Mouse (Mus musculus) lung, embryonic 15.5 days (tissue): ENCODE measurements around the gene Aamdc. TPM values are rescaled to one million over a fixed set of nuclear protein-coding genes. Genes with fewer than 3 reads are reported as not detected.

Experiments used
- ATAC-seq: fragments of 200-750 bp; cut with Nextera tagmentation; 2 replicates; pipeline ENCODE4 v1.8.0; 2017; ENCODE audit warnings: moderate number of reproducible peaks, borderline replicate concordance; ENCODE audit not compliant: low FRiP score, low TSS enrichment; ENCODE audit errors: extremely low read depth
- H3K27ac ChIP-seq: fragments of 300-500 bp; sonication (generic); 2 replicates; pipeline ENCODE4 v1.5.1; 2015; ENCODE audit warnings: moderate library complexity, mild to moderate bottlenecking, inconsistent platforms
- H3K27me3 ChIP-seq: fragments of 300-500 bp; sonication (generic); 2 replicates; pipeline ENCODE4 v1.6.1; 2015; ENCODE audit warnings: inconsistent platforms
- H3K36me3 ChIP-seq: fragments of 300-500 bp; sonication (generic); 2 replicates; pipeline ENCODE4 v1.6.1; 2015; ENCODE audit warnings: inconsistent platforms
- H3K4me1 ChIP-seq: fragments of 300-500 bp; sonication (generic); 2 replicates; pipeline ENCODE4 v1.6.1; 2015; ENCODE audit warnings: inconsistent platforms
- H3K4me2 ChIP-seq: fragments of 300-500 bp; sonication (generic); 2 replicates; pipeline ENCODE4 v1.6.1; 2015; ENCODE audit warnings: inconsistent platforms, mild to moderate bottlenecking, moderate library complexity
- H3K4me3 ChIP-seq: fragments of 300-500 bp; sonication (generic); 2 replicates; pipeline ENCODE4 v1.5.1; 2015; ENCODE audit warnings: mild to moderate bottlenecking, inconsistent platforms
- H3K9ac ChIP-seq: fragments of 300-500 bp; sonication (generic); 2 replicates; pipeline ENCODE4 v1.6.1; 2015; ENCODE audit warnings: inconsistent platforms
- H3K9me3 ChIP-seq: fragments of 300-500 bp; sonication (generic); 2 replicates; pipeline ENCODE4 v1.6.1; 2016; ENCODE audit warnings: inconsistent platforms
- WGBS: fragments of 180-500 bp; shearing (Covaris S2); methylation state at CpG from one replicate; pipeline ENCODE4 v1.1.7; 2015; 5-methylcytosine and 5-hydroxymethylcytosine counted together
- polyA plus RNA-seq: library from polyadenylated mRNA; unstranded; fragments of >200 nt; fragmentation: Nextera tagmentation; extraction: Ambion mirVana; gene quantifications from 2 replicates; pipeline ENCODE4 v1.2.1, GENCODE M21; 2015

Aamdc gene
- 46.4 and 50.2 TPM in 2 replicates for polyA plus RNA-seq

DNA sequence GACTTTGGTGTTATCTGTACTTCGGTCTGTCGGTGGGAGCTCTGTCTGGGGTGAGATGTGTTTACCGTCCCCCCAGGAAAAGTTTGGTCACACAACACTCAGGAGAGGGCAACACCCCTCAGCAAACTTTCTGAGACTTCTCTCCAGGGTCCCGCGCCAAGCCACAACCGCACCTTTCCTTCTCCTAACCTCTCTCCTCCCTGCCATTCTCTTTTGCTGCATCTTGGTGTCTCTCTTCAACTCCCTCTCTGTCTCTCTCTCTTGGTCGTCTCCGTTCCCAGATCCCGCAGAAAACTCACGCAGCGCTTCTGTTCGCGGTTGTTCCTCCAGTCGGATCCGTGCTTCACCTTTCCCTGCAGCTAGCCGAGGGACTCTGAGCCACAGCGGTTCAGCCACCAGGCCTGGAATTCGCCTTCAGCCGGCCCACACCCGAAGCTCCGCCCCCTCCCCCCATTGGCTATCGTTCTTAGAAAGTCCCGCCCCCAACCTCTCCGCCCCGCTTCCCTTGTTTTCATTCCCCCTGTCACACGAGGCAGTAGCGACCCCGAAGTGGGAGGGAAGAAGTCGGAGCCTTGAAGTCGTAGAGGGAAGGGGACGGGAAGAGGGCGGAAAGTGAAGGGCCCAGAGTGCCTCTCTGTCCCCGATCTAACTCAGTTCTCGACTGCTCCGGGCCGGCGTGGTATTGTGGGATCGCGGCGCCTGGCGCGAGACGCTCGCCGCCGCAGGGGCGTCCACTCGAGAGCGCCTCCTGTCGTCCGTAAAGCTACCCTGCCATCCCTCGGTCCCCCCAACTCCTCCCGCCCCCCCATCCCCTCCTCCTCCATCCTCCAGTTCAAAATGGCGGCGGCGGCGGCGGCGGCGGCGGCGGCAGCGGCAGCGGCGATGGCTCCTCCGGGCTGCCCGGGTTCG, at the start of gene Aamdc, which contains the start of gene Rsf1:
Gene Aamdc (minus strand): TSS at position 431 of the 909 bp plus-strand sequence.
Gene Rsf1 (plus strand): TSS at position 823 of the 909 bp plus-strand sequence.
- WGBS = under 1% methylated on average over 55 of the region's 68 CpGs
- Histone ChIP-seq H3K27me3 (no peaks in the 10 kb centered on the region), H3K4me2 (peak within 1 kb of the TSS; percentile 72), H3K4me1 (peaks cover 16% of the 10 kb centered on the region; the same call in 1 of the 2 replicates), H3K9me3 (no peaks in the 10 kb centered on the region), H3K9ac (peak within 1 kb of the TSS; percentile 96), H3K27ac (peak within 1 kb of the TSS; percentile 99), H3K36me3 (no peaks in the 10 kb centered on the region), H3K4me3 (peak within 1 kb of the TSS; percentile 83)
- peak; percentile 98 for ATAC-seq

DNA sequence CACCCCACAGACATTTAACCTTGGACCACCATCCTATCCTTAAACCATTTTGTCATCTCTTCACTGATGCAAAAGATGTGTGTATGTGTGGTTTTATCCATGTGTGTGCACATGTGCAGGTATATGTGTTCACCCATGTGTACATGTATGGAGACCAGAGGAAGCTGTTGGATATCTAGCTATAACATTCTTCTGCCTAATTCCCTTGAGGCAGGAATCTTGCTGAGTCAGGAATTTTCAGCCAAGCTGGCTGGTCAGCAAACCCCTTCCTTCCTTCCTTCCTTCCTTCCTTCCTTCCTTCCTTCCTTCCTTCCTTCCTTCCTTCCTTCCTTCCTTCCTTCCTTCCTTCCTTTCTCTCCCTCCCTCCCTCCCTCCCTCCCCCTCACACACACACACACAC, 44.1 kb upstream of the Aamdc start:
- Histone ChIP-seq H3K4me2 (no peak overlapping the region), H3K9ac (no peak overlapping the region), H3K36me3 (peaks cover 2% of the 10 kb centered on the region; the same call in 1 of the 2 replicates), H3K4me3 (no peak overlapping the region), H3K4me1 (no peaks in the 10 kb centered on the region), H3K9me3 (no peaks in the 10 kb centered on the region), H3K27ac (no peak overlapping the region), H3K27me3 (no peaks in the 10 kb centered on the region)
- no peak for ATAC-seq

DNA sequence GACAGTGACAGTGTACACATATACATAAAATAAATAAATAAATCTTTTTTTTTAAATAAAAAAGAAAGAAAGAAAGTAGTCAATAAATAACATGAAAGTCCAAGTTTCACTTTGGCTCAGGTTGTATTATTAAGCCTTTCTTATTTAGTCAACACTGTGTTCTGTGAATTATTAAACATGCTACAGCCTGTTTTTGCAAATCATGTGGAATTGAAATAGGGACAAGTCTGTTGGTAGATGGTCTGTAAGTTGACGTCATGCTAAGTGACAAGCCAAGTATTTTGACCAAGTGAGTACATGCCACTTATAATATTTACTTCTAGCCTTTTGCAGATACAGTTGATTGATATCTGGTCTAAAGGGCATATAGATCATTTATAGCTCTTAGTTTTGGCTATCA, 43.4 kb upstream of the Aamdc start:
- Histone ChIP-seq H3K36me3 (peaks cover 9% of the 10 kb centered on the region), H3K4me3 (no peak overlapping the region), H3K4me2 (no peak overlapping the region), H3K9ac (no peak overlapping the region), H3K4me1 (no peaks in the 10 kb centered on the region), H3K27ac (no peak overlapping the region), H3K27me3 (no peaks in the 10 kb centered on the region), H3K9me3 (no peaks in the 10 kb centered on the region)
- ATAC-seq = no peak
- 84% methylated on average over 1 of the region's 1 CpGs for WGBS

DNA sequence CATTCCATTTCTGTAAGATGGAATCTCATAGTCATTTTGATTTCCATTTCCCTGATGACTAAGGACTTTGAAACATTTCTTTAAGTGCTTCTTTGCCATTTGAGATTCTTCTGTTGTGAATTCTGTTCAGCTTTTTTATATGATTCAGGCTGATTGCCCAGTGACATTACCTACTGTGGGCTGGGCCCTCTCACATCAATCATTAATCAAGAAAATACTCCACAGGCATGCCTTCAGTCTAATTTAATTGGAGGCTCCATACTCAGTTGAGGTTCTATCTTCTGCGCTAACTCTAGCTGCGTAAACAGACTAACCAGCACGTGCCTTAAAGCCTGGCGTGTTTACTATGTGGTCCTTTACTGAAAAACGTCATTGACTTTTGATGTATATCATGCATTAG, 42.0 kb upstream of the Aamdc start:
- WGBS = 88% methylated on average over 5 of the region's 5 CpGs
- H3K9me3 ChIP-seq = no peaks in the 10 kb centered on the region
- H3K9ac ChIP-seq = no peak overlapping the region
- peaks cover 10% of the 10 kb centered on the region for H3K36me3 ChIP-seq
- H3K27me3 ChIP-seq = no peaks in the 10 kb centered on the region
- no peaks in the 10 kb centered on the region for H3K4me1 ChIP-seq
- no peak for ATAC-seq
- no peak overlapping the region for H3K27ac ChIP-seq
- no peak overlapping the region for H3K4me3 ChIP-seq
- no peak overlapping the region for H3K4me2 ChIP-seq

DNA sequence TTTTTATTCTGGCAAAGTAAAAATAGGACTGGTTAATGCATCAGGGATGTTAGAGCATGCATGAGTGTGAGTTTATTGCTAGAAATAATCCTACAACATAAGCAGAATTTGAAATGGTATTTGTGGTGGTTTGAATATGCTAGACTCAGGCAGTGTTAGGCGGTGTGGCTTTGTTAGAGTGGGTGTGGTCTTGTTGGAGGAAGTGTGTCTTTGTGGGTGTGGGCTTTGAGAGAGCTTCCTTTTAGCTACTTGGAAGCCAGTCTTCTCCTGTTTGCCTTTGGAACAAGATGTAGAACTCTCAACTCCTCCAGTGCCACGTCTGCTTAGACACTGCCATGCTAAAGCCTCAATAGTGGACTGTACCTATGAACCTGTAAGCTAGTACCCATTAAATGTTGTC, 19.3 kb upstream of the Aamdc start:
- H3K9me3 ChIP-seq = no peaks in the 10 kb centered on the region
- no peak overlapping the region for H3K4me3 ChIP-seq
- no peak overlapping the region for H3K9ac ChIP-seq
- no peaks in the 10 kb centered on the region for H3K36me3 ChIP-seq
- 84% methylated on average over 2 of the region's 2 CpGs for WGBS
- no peaks in the 10 kb centered on the region for H3K27me3 ChIP-seq
- no peak overlapping the region for H3K27ac ChIP-seq
- no peaks in the 10 kb centered on the region for H3K4me1 ChIP-seq
- no peak for ATAC-seq
- H3K4me2 ChIP-seq = no peak overlapping the region

DNA sequence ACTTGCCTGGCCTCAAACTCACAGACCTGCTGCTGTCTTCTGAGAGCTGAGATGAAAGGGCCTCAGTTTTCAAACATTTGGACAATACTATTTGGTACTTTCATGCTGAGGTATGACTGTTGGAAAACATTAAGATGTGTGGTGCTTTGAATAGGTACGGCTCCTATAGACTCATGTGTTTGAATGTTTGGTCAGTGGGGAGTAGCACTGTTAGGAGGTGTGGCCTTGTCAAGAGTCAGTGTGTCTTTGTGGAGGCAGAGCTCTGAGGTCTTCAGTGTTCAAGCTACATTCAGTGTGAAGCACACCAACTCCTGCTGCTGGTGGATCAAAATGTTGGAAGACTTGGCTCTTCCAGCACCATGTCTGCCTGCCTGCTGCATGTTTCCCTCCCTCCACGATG, 14.2 kb upstream of the Aamdc start:
- H3K4me1 ChIP-seq = peaks cover 9% of the 10 kb centered on the region
- H3K27ac ChIP-seq = no peak overlapping the region
- H3K9ac ChIP-seq = no peak overlapping the region
- no peak overlapping the region for H3K4me3 ChIP-seq
- no peaks in the 10 kb centered on the region for H3K36me3 ChIP-seq
- H3K27me3 ChIP-seq = no peaks in the 10 kb centered on the region
- WGBS = 57% methylated on average over 2 of the region's 2 CpGs
- H3K4me2 ChIP-seq = no peak overlapping the region
- no peak for ATAC-seq
- H3K9me3 ChIP-seq = no peaks in the 10 kb centered on the region

DNA sequence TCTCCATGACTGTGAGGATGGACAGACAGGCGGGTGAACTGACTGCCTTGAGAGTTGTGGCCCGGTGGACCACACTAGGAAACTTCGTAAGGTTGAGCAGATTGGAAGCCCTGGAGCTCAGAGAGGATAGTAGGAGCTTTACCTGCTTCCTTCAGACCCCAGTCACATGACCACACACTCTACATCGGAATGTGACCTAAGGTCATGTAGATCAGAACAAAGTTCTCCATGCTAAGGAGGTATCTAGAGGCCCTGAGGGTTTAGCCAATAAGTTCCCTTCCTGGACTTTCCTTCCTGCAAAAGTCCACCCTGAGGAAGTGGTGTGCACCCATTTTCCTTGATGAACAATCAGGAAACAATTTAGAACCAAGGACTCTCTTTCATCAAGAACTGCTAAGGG, 13.1 kb upstream of the Aamdc start:
- Histone ChIP-seq H3K9me3 (no peaks in the 10 kb centered on the region), H3K36me3 (no peaks in the 10 kb centered on the region), H3K9ac (no peak overlapping the region), H3K4me2 (no peak overlapping the region), H3K4me3 (no peak overlapping the region), H3K4me1 (peaks cover 9% of the 10 kb centered on the region), H3K27ac (no peak overlapping the region), H3K27me3 (no peaks in the 10 kb centered on the region)
- WGBS = 95% methylated on average over 4 of the region's 4 CpGs
- ATAC-seq = 0 out of 2 replicates have a peak, but pooled peaks have one; percentile 8

DNA sequence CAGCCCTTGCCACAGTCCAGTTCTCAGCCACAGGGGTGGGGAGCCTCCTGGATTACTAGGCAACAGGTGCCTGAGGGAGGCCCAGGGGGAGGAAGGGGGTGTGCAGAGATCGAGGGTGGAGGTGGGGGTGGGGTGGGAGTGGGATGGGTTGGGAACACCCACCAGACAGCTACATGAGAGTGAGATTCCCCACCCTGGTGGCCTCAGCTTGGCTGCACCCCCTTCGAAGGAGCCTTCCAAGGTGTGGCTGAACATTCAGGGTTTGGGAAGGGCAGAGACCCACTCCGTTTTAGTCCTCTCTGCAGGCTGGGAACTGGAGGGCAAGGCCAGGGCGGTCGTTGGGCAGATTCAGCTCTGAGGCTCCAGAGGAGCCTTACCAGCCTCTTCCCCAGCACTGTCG, 12.0 kb upstream of the Aamdc start:
- Histone ChIP-seq H3K27me3 (no peaks in the 10 kb centered on the region), H3K4me1 (peaks cover 9% of the 10 kb centered on the region), H3K9ac (no peak overlapping the region), H3K9me3 (no peaks in the 10 kb centered on the region), H3K4me2 (no peak overlapping the region), H3K27ac (no peak overlapping the region), H3K4me3 (no peak overlapping the region), H3K36me3 (no peaks in the 10 kb centered on the region)
- no peak; the same call in 1 of the 2 replicates for ATAC-seq
- 61% methylated on average over 6 of the region's 6 CpGs for WGBS

DNA sequence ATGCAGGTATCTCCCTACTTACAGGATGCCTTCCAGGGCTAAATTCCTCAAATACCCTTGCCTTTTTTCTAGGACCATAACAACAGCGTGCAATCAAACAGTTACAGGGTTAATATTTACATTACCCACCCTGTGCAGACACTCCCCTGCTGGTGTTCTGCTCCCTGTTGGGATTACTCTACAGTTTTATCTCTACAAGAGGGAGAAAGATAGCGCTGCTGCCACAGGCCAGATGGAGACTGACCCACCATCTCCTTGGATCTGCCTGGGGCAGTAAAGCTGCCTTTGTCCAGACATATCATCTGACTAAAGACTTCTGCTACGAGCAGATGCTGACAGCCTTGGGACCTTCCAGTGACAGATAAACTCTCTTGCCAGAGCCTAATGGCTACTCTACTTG, 11.2 kb upstream of the Aamdc start:
- H3K4me2 ChIP-seq = no peak overlapping the region
- WGBS = 24% methylated on average over 3 of the region's 3 CpGs
- H3K27ac ChIP-seq = no peak overlapping the region
- peaks cover 9% of the 10 kb centered on the region for H3K4me1 ChIP-seq
- H3K4me3 ChIP-seq = no peak overlapping the region
- ATAC-seq = no peak
- no peak overlapping the region for H3K9ac ChIP-seq
- H3K9me3 ChIP-seq = no peaks in the 10 kb centered on the region
- H3K27me3 ChIP-seq = no peaks in the 10 kb centered on the region
- H3K36me3 ChIP-seq = no peaks in the 10 kb centered on the region

DNA sequence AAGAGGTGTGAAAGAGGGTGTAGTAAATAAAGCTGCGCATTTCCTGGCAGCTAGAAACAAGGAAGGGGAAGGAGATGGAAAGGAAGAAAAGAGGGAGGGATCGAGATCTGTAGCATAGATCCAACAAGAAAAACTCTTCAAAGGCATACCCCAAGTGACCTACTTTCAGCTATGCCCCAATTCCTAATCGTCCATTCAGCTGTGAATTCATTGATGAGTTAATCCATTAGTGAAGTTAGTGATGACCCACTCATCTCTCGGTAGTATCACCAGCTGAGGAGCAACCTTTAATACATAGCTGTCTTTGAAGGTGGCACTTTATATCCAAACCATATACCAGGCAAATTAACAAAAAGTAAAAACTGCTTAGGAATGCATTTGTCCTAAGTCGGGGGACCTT, 9.2 kb upstream of the Aamdc start:
- Histone ChIP-seq H3K9me3 (no peaks in the 10 kb centered on the region), H3K27ac (no peak overlapping the region), H3K4me2 (no peak overlapping the region), H3K4me3 (no peak overlapping the region), H3K27me3 (no peaks in the 10 kb centered on the region), H3K9ac (no peak overlapping the region), H3K4me1 (peaks cover 12% of the 10 kb centered on the region), H3K36me3 (no peaks in the 10 kb centered on the region)
- WGBS = 64% methylated on average over 5 of the region's 5 CpGs
- no peak for ATAC-seq

DNA sequence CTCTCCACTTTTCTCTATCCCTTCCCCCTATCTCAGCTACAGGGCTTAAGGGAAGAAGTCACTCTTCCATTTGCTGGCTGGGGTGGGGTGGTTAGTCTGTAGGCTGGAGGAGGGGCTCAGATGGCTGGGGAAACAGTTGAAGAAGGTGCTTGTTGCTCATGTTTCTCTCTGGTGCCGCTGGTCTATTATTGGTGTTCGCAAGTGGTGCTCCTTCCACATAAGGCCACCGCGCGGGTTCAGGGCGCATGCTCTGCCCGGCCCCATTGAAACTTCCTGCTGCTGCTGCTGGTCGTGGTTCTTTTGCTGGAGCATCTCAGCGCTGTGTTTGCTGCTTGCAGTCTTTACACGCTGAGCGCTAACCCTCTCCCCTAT, 1.5 kb upstream of the Aamdc start:
- H3K4me3 ChIP-seq = peak overlapping the region; percentile 83
- peak; percentile 47; the same call in 1 of the 2 replicates for ATAC-seq
- whole genome bisulfite sequencing = 0% methylated on average over 11 of the region's 11 CpGs
- peak overlapping the region; percentile 96 for H3K9ac ChIP-seq
- H3K36me3 ChIP-seq = no peaks in the 10 kb centered on the region
- H3K9me3 ChIP-seq = no peaks in the 10 kb centered on the region
- no peaks in the 10 kb centered on the region for H3K27me3 ChIP-seq
- H3K4me1 ChIP-seq = peaks cover 16% of the 10 kb centered on the region; the same call in 1 of the 2 replicates
- H3K27ac ChIP-seq = peak overlapping the region; percentile 99
- H3K4me2 ChIP-seq = peak overlapping the region; percentile 72
